11 mouse cellular contexts compared by ENCODE assay signal in genomic region chr7:128692163-128692562, GRCm38 (mm10).
"Had no signal": no experiment of that assay in that cellular context is flagged by ENCODE, and none has a peak within 500 bp of the region (broad histone marks: within the 10 kb centered on the region; RNA-seq: fewer than 3 reads in every experiment).

No protein-coding gene starts in this region.

- H3K27ac ChIP-seq: kidney, embryonic 15.5 days; limb, embryonic 13.5 days; liver, embryonic 14.5 days; stomach, postnatal 0 days had no signal

- H3K4me3 ChIP-seq: kidney, embryonic 15.5 days; limb, embryonic 13.5 days had no signal

- H3K4me1 ChIP-seq: limb, embryonic 13.5 days had no signal

- H3K4me2 ChIP-seq: kidney, embryonic 15.5 days; limb, embryonic 13.5 days had no signal

- H3K27me3 ChIP-seq: kidney, embryonic 15.5 days; limb, embryonic 13.5 days had no signal

- DNase-seq: kidney, adult 2 months; kidney, postnatal 14 days; left cerebral cortex, postnatal 4 days; lung, adult 18-20 months; right cerebral cortex, adult 18-20 months; right cerebral cortex, postnatal 25 days; thymus, postnatal 14 days had no signal

- H3K9ac ChIP-seq: kidney, embryonic 15.5 days; limb, embryonic 13.5 days; liver, embryonic 14.5 days had no signal
